Mouse (Mus musculus) limb, embryonic 11.5 days (tissue): Measurements from ENCODE around the gene Atxn1. TPM values are rescaled to one million over a fixed set of nuclear protein-coding genes. Genes with fewer than 3 reads are reported as not detected.

Experiments
- ATAC-seq: fragments of 200-750 bp; cut with Nextera tagmentation; 2 replicates; pipeline ENCODE4 v1.8.0; 2017; ENCODE audit warnings: low read depth; ENCODE audit not compliant: insufficient number of reproducible peaks, low FRiP score, low TSS enrichment
- DNase-seq: peaks from one replicate; pipeline ENCODE4 v3.0.0-alpha.2; 2015; ENCODE audit warnings: low spot score
- H3K27ac ChIP-seq: fragments of 300-500 bp; sonication (generic); replicated peaks from 2 replicates; pipeline ENCODE4 v1.5.1; 2014; ENCODE audit warnings: low read depth, mild to moderate bottlenecking, low read length
- H3K27me3 ChIP-seq: fragments of 300-500 bp; sonication (generic); 2 replicates; pipeline ENCODE4 v1.6.1; 2014; ENCODE audit warnings: mild to moderate bottlenecking, low read length, mixed read lengths; ENCODE audit not compliant: control insufficient read depth, insufficient read depth
- H3K36me3 ChIP-seq: fragments of 300-500 bp; sonication (generic); 2 replicates; pipeline ENCODE4 v1.6.1; 2014; ENCODE audit warnings: mild to moderate bottlenecking, low read length, moderate library complexity, mixed read lengths; ENCODE audit not compliant: control insufficient read depth, insufficient read depth
- H3K4me1 ChIP-seq: fragments of 300-500 bp; sonication (generic); 2 replicates; pipeline ENCODE4 v1.6.1; 2014; ENCODE audit warnings: low read length, mixed read lengths; ENCODE audit not compliant: control insufficient read depth, insufficient read depth
- H3K4me2 ChIP-seq: fragments of 300-500 bp; sonication (generic); 2 replicates; pipeline ENCODE4 v1.6.1; 2014; ENCODE audit warnings: low read depth, mild to moderate bottlenecking, moderate library complexity; ENCODE audit not compliant: severe bottlenecking
- H3K4me3 ChIP-seq: fragments of 300-500 bp; sonication (generic); 2 replicates; pipeline ENCODE4 v1.5.1; 2014; ENCODE audit warnings: low read depth, low read length
- H3K9ac ChIP-seq: fragments of 300-500 bp; sonication (generic); 2 replicates; pipeline ENCODE4 v1.6.1; 2014; ENCODE audit warnings: mild to moderate bottlenecking, low read length
- H3K9me3 ChIP-seq: fragments of 300-500 bp; sonication (generic); 2 replicates; pipeline ENCODE4 v1.6.1; 2016; ENCODE audit warnings: low read length; ENCODE audit not compliant: control insufficient read depth
- WGBS: fragments of 180-500 bp; shearing (Covaris S2); extraction: QIAGEN DNeasy Blood & Tissue Kit; methylation state at CpG from one replicate; pipeline ENCODE4 v1.1.7; 2014; 5-methylcytosine and 5-hydroxymethylcytosine counted together
- polyA plus RNA-seq: library from polyadenylated mRNA; unstranded; fragments of >200 nt; fragmentation: Nextera tagmentation; extraction: Ambion mirVana; gene quantifications from 2 replicates; pipeline ENCODE4 v1.2.1, GENCODE M21; 2014

Gene Atxn1
- polyA plus RNA-seq, 1 experiment from 2014 or later = 1.5 TPM

DNA sequence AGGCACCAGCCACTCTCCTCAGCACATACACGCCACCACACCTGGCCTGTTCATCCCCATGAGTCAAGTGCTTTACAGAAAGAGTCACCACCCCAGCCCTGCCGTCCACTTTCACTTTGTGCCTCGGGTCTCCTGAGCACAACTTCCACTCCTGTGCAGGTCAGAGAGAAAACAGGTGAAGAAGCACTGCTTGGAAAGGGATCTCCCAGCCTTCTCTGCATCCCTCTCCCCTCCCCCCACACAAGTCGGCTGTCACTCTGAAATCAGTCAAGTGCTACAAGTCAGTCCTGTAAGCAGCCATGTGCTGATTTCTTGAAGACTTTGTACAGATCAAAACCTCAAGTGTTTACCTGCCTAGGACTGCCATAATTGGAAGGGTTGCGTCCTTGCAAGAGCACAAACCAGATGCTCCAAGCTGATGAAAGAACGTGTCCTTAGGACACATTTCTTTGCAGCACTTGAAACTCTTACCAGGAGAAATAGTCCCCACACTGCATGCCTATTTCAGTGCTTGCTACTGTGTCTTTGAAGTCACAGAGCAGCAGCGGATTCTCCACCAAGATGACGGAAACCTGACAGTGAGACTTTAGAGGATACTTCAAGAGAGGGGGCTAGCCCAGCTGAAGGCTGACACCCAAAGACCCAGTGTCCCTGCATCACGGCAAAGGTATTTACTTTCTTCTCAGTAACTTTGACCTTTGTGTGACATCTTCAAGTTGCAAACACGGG is 58.2 kb downstream of the Atxn1 start:
- Histone ChIP-seq H3K4me2 (no peak overlapping the region), H3K4me1 (no peaks in the 10 kb centered on the region), H3K27ac (no peak overlapping the region), H3K9me3 (no peaks in the 10 kb centered on the region), H3K4me3 (no peak overlapping the region), H3K36me3 (no peaks in the 10 kb centered on the region), H3K27me3 (no peaks in the 10 kb centered on the region), H3K9ac (no peak overlapping the region)
- no peak for DNase-seq
- no peak for ATAC-seq
- WGBS = 61% methylated on average over 10 of the region's 10 CpGs

DNA sequence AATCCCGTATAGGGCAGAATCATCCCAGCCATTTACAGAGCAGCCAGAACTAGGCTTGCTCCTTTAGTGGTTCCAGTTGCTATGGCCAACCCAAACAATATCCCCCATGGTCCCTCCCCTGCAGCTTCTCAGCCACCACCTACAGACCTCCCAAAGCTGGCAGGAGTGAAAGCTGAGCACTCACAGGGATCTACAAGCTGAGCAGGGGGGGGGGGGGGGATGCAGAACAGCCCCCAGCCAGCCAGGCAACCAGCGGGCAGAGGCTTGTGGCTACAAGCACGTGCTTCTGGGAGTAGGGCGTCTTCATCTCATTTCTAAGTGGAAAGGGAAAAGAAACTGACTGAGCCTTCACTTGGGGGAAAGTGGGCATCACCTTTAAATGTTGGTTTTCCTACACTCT is 59.9 kb downstream of the Atxn1 start:
- Histone ChIP-seq H3K4me1 (no peaks in the 10 kb centered on the region), H3K27ac (no peak overlapping the region), H3K9ac (no peak overlapping the region), H3K36me3 (no peaks in the 10 kb centered on the region), H3K27me3 (no peaks in the 10 kb centered on the region), H3K9me3 (no peaks in the 10 kb centered on the region), H3K4me3 (no peak overlapping the region), H3K4me2 (no peak overlapping the region)
- ATAC-seq (no peak), DNase-seq (no peak)
- 62% methylated on average over 4 of the region's 4 CpGs for WGBS

DNA sequence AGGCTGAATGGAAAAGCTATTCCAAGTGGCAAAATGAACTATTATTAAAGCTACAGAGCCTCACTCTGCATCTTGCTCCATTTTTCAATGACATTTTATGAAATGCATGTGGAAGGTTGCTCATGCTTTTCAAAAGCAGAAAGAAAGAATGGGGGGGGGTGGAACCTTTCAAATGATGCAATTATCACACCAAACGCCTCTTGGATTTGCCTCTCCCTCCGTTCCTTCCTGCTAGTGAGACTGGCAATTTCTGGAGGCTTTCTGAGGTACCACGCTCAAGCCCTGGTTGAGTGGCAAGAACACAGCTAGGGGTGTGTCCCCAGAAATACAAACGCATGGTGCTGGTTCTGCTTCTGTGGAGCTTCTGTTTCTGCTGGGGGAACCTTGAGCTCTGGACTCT is 60.4 kb downstream of the Atxn1 start:
- DNase-seq = no peak
- Histone ChIP-seq H3K4me1 (no peaks in the 10 kb centered on the region), H3K9ac (no peak overlapping the region), H3K9me3 (no peaks in the 10 kb centered on the region), H3K4me3 (no peak overlapping the region), H3K27me3 (no peaks in the 10 kb centered on the region), H3K27ac (no peak overlapping the region), H3K4me2 (no peak overlapping the region), H3K36me3 (no peaks in the 10 kb centered on the region)
- ATAC-seq = no peak
- 80% methylated on average over 4 of the region's 4 CpGs for WGBS

DNA sequence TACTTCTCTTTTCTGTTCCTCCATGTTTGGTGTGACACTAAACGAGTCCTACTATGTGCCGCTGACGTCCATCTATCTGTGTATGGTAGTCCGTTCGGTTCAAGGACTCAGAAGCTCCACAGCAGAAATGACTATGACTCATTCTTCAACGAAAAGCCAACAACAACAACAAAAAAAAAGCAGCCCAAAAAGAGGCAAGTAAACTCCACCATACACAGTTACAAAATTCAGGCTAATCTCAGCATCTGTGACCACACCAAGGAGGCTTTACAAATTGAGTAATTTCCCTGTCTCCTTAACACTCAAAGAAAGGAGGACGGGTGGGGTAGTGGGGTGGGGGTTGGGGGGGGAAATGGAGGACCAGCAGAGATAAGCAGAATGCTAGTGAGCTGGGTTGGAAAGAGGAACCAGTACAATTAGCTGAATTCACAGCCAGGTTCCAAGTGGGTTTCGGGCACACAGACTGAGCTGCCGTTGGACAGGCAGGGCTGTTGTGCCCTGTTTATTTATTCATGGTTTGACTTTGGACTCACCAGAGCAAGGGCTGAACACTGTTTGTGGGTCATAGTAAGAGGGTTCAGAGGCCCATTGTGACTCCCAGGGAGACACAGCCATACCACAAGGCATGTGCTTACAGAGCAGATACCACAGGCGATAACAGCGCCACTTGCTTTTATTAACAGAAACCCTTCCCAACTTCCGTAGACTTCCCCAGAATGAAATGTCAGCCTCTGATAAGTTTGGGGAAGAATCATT is 61.1 kb downstream of the Atxn1 start:
- no peaks in the 10 kb centered on the region for H3K4me1 ChIP-seq
- H3K9ac ChIP-seq = no peak overlapping the region
- no peak for ATAC-seq
- H3K4me2 ChIP-seq = no peak overlapping the region
- no peak overlapping the region for H3K4me3 ChIP-seq
- 82% methylated on average over 12 of the region's 12 CpGs for WGBS
- no peaks in the 10 kb centered on the region for H3K9me3 ChIP-seq
- DNase-seq = no peak
- H3K27me3 ChIP-seq = no peaks in the 10 kb centered on the region
- H3K36me3 ChIP-seq = no peaks in the 10 kb centered on the region
- H3K27ac ChIP-seq = no peak overlapping the region

DNA sequence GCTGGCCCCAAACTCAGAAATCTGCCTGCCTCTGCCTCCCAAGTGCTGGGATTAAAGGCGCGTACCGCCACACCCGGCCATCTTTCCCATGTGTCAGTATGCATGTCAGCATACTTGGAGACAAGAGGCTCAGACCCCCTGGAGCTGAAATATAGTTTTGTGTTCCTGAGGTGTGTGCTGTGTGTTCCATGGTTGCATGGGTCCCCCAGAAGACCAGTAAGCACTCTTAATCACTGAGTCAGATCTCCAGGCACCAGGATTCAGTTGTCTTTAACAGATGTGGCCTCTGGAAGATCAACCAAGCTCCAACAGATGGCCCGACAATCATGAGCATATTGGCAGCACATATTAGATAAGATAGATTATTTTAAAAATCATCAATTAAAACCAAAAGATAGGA is 62.4 kb downstream of the Atxn1 start:
- Histone ChIP-seq H3K36me3 (no peaks in the 10 kb centered on the region), H3K9ac (no peak overlapping the region), H3K4me2 (no peak overlapping the region), H3K27ac (no peak overlapping the region), H3K9me3 (no peaks in the 10 kb centered on the region), H3K4me1 (no peaks in the 10 kb centered on the region), H3K4me3 (no peak overlapping the region), H3K27me3 (no peaks in the 10 kb centered on the region)
- no peak for DNase-seq
- 93% methylated on average over 5 of the region's 5 CpGs for WGBS
- ATAC-seq = no peak

DNA sequence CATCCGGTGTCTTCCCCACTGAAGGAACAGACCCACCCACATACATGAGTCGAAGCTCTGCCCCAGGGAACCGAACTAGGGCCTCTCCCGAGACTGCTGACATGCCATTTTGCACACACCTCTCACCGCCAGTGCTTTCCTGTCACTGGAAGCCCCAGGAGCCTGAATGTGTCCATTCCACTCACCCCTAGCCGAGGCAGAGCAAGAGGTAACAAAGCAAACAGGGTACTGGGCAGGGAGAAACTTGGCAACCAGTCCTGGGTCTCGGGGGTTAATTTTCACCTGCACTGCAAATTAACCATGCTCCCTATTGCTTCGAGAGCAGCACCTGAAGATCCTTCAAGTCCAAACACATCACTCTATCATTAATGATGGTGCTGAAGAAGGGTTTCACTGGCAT is 64.0 kb downstream of the Atxn1 start:
- Histone ChIP-seq H3K9ac (no peak overlapping the region), H3K27me3 (no peaks in the 10 kb centered on the region), H3K4me3 (no peak overlapping the region), H3K9me3 (no peaks in the 10 kb centered on the region), H3K36me3 (no peaks in the 10 kb centered on the region), H3K4me1 (no peaks in the 10 kb centered on the region), H3K27ac (no peak overlapping the region), H3K4me2 (no peak overlapping the region)
- no peak for DNase-seq
- ATAC-seq = no peak
- 84% methylated on average over 8 of the region's 8 CpGs for WGBS

DNA sequence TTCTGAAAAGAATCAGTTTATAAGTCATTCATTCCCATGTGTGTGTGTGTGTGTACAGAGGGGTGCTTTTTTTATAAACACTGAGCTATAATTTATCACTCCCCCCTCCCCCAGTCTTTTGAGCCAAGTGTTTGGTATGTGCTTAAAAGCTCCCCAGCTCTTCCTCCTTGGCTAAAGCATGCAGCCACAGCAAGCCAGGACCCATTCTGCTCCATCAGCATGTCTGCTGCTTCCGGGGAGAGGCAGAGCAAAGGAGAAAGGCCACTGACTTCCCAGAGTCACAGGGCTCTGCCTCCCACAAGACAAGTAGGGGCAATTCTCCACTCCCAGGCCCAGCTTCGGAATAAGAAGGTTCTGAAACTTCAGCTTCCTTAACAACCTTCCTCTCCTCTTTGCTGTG is 67.2 kb downstream of the Atxn1 start:
- H3K4me3 ChIP-seq = no peak overlapping the region
- H3K4me2 ChIP-seq = no peak overlapping the region
- H3K27me3 ChIP-seq = no peaks in the 10 kb centered on the region
- H3K36me3 ChIP-seq = no peaks in the 10 kb centered on the region
- DNase-seq (no peak), ATAC-seq (no peak)
- no peak overlapping the region for H3K27ac ChIP-seq
- no peaks in the 10 kb centered on the region for H3K4me1 ChIP-seq
- WGBS = 56% methylated on average over 2 of the region's 2 CpGs
- H3K9me3 ChIP-seq = no peaks in the 10 kb centered on the region
- H3K9ac ChIP-seq = no peak overlapping the region

DNA sequence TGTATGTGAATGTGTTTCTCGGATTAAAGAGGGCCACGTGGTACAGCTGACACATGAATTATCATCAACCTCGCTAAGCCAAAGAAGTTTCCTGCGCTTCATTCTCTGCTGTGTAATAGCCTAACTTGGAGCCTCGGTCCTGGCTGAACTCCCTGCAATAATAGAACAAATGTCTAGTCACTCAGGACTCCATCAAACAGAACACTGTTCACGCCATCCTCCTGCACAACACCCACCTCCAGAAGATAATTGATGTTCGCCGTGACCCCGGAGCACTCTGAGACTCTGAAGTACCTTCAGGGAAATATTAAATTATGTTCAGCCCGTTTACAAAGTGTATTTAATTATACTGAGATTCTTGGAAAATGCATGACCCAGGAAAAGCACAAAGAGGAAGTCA is 70.0 kb downstream of the Atxn1 start:
- WGBS = 63% methylated on average over 10 of the region's 10 CpGs
- no peak overlapping the region for H3K9ac ChIP-seq
- H3K27me3 ChIP-seq = no peaks in the 10 kb centered on the region
- no peak overlapping the region for H3K27ac ChIP-seq
- H3K4me1 ChIP-seq = no peaks in the 10 kb centered on the region
- no peaks in the 10 kb centered on the region for H3K9me3 ChIP-seq
- DNase-seq (no peak), ATAC-seq (no peak)
- no peak overlapping the region for H3K4me2 ChIP-seq
- no peak overlapping the region for H3K4me3 ChIP-seq
- no peaks in the 10 kb centered on the region for H3K36me3 ChIP-seq
